Mouse (Mus musculus): ENCODE results near the gene Morf4l1. TPM values are rescaled to one million over a fixed set of nuclear protein-coding genes. Genes with fewer than 3 reads are reported as not detected.

Gene Morf4l1
- 2,168 TPM for polyA plus RNA-seq (2014; fragmentation: Illumina TruSeq; extraction: RNeasy Lipid Tissue Mini Kit (QIAGEN cat#74804); ENCODE audit: low read depth, low replicate concordance)

GRCm38 (mm10) chr9:90114567-90115307 is at the start of gene Morf4l1:
Morf4l1 (minus strand) TSS chr9:90114774.

GRCm38 (mm10) chr9:90162926-90163748 is 48.6 kb upstream of the Morf4l1 start, which contains the start of gene Adamts7:
Adamts7 (plus strand) TSS chr9:90163069.

DNA sequence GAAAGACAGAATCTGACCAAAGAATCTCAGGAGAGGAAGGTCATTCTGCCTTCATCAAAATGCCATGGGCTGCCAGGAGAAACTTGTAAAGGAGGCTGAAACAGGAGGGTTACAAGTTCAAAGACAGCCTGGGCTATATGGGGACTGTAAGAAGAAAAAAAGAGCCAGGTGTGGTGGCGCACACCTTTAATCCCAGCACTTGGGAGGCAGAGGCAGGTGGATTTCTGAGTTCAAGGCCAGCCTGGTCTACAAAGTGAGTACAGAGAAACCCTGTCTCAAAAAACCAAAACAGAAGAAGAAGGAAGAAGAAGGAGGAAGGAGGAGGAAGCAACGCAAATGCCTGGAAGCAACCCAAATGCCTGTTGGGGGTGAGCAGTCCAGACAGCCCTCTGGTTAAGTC is 60.7 kb downstream of the Morf4l1 start, which contains the start of gene Ctsh:
Gene Ctsh (plus strand): TSS at position 301 of the 400 bp plus-strand sequence.

Other genes starting within 250 kb of the Morf4l1 start
- gene Rasgrf1, start 204.9 kb downstream of the Morf4l1 start, polyA plus RNA-seq (2014; fragmentation: Illumina TruSeq; extraction: RNeasy Lipid Tissue Mini Kit (QIAGEN cat#74804); ENCODE audit: low read depth, low replicate concordance) = 2.3 TPM
- 16.7 TPM for gene Ctsh, start 60.6 kb downstream of the Morf4l1 start, polyA plus RNA-seq (2014; fragmentation: Illumina TruSeq; extraction: RNeasy Lipid Tissue Mini Kit (QIAGEN cat#74804); ENCODE audit: low read depth, low replicate concordance)
- gene Adamts7, start 48.3 kb upstream of the Morf4l1 start, polyA plus RNA-seq (2014; fragmentation: Illumina TruSeq; extraction: RNeasy Lipid Tissue Mini Kit (QIAGEN cat#74804); ENCODE audit: low read depth, low replicate concordance) = 0.28 TPM
- 4.7 TPM for gene Tbc1d2b, start 156.0 kb upstream of the Morf4l1 start, polyA plus RNA-seq (2014; fragmentation: Illumina TruSeq; extraction: RNeasy Lipid Tissue Mini Kit (QIAGEN cat#74804); ENCODE audit: low read depth, low replicate concordance)

Measured in testis, adult 10 weeks (tissue).